ENCODE assay signal across 12 mouse cellular contexts in the genomic region with DNA sequence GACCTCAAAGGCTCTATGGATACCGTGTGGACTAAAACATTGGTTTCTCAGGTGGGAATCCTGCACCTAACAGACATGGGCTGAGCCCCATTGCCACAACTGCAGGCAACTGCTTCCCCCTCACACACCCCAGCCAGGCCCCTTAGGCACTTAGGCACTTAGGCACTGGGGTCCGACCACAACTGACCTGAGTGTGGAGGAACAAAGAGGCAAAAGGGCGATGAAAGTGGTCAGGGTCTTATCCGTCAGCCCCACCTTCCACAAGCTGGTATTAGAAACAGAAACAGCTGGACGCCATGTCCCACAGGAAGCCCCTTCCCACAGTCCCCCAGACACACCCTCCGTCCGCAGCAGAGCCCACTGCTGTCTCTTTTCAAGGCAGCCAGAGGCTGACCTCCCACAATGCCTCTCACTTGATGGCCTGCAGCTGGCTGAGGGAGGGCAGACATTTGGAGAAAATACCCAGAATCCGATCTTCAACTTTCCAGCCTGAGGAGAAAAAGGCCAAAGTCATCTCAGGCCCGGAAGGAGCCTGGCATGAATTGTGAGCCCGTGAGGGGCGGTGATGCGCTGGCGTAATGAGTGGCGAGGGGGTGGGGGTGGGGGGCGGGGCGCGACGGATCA. TPM values are rescaled to one million over a fixed set of nuclear protein-coding genes. Genes with fewer than 3 reads are reported as not detected.
A peak's percentile ranks its signal among the peaks of the same experiment; 100 is the strongest.
DNase-seq lines count a peak whose midpoint lies in the region; ATAC-seq and TF ChIP-seq lines count a peak whose summit lies in the region.
"Had no signal": no experiment of that assay in that cellular context is flagged by ENCODE, and none has a peak within 500 bp of the region (broad histone marks: within the 10 kb centered on the region; RNA-seq: fewer than 3 reads in every experiment).

No protein-coding gene starts in this region.

- DNase-seq in heart, adult 2 months: no peak
- peak; percentile 60 for DNase-seq in embryo, embryonic 11 days
- no peak for DNase-seq in hindbrain, embryonic 11.5 days (ENCODE audit: low spot score)
- peak; percentile 36 to 72 for DNase-seq in lung, postnatal 4 days
- DNase-seq in gastrocnemius, postnatal 10 days: no peak
- DNase-seq in left cerebral cortex, adult 2 months (ENCODE audit: extremely low spot score in 1 of 2, low spot score in 2 of 2): no peak
- DNase-seq: cerebellum, postnatal 10 days; gastrocnemius, postnatal 36 days; liver, embryonic 13.5 days had no signal

- no peak for TF ChIP-seq POLR2A in heart, adult 2 months (IDR thresholded peaks at IDR 0.05; ENCODE audit: insufficient read depth, low read depth, low read length)

- no peaks in the 10 kb centered on the region for H3K79me2 ChIP-seq in heart, adult 2 months (replicated peaks; ENCODE audit: control insufficient read depth, insufficient read depth, low read length)

- peak overlapping the region; percentile 14 to 22; a peak in 2 of 4 replicates for H3K4me3 ChIP-seq in heart, embryonic 14.5 days (ENCODE audit: control insufficient read depth in 1 of 2, insufficient read depth in 1 of 2, low read depth in 1 of 2, low read length in 2 of 2)
- no peak overlapping the region for H3K4me3 ChIP-seq in heart, adult 2 months
- peak overlapping the region; percentile 17; the same call in 1 of the 2 replicates for H3K4me3 ChIP-seq in hindbrain, embryonic 11.5 days (ENCODE audit: low read depth, low read length)
- H3K4me3 ChIP-seq in left cerebral cortex, adult 2 months: no peak overlapping the region
- H3K4me3 ChIP-seq: liver, embryonic 13.5 days had no signal

- TF ChIP-seq CTCF in heart, adult 2 months (IDR thresholded peaks at IDR 0.05): no peak
- no peak for TF ChIP-seq CTCF in left cerebral cortex, adult 2 months (IDR thresholded peaks at IDR 0.05)

- no peak for TF ChIP-seq EP300 in heart, adult 2 months (IDR thresholded peaks at IDR 0.05; ENCODE audit: insufficient read depth, low read depth, low read length)

- ATAC-seq in heart, embryonic 14.5 days (ENCODE audit: insufficient number of reproducible peaks, insufficient read depth, low FRiP score, low read depth): no peak
- 0 out of 2 replicates have a peak, but pooled peaks have one; percentile 33 for ATAC-seq in hindbrain, embryonic 11.5 days (ENCODE audit: low FRiP score)
- no peak for ATAC-seq in CD4-positive, CD25-positive, alpha-beta regulatory T cell, adult 4 months

- WGBS in heart, embryonic 14.5 days: 23% methylated on average over 18 of the region's 18 CpGs
- 36% methylated on average over 18 of the region's 18 CpGs for WGBS in heart, adult 2 months
- 41% methylated on average over 18 of the region's 18 CpGs for WGBS in hindbrain, embryonic 11.5 days

- peaks cover 6% of the 10 kb centered on the region; the same call in 1 of the 2 replicates for H3K27me3 ChIP-seq in heart, embryonic 14.5 days (ENCODE audit: control insufficient read depth, insufficient read depth, low read length)
- no peaks in the 10 kb centered on the region for H3K27me3 ChIP-seq in heart, adult 2 months (ENCODE audit: control insufficient read depth, insufficient read depth, low read length)
- H3K27me3 ChIP-seq in hindbrain, embryonic 11.5 days (ENCODE audit: control insufficient read depth, insufficient read depth, low read length): no peaks in the 10 kb centered on the region
- H3K27me3 ChIP-seq: liver, embryonic 13.5 days had no signal

- H3K4me1 ChIP-seq in heart, embryonic 14.5 days (ENCODE audit: control insufficient read depth in 2 of 2, insufficient read depth in 2 of 2, low read length in 2 of 2): peaks cover 10 to 12% of the 10 kb centered on the region in 2 experiments; a peak in 3 of 4 replicates
- no peaks in the 10 kb centered on the region for H3K4me1 ChIP-seq in heart, adult 2 months (ENCODE audit: control insufficient read depth, insufficient read depth, low read length)
- H3K4me1 ChIP-seq in hindbrain, embryonic 11.5 days (replicated peaks; ENCODE audit: control insufficient read depth, insufficient read depth, low read length): no peaks in the 10 kb centered on the region
- H3K4me1 ChIP-seq: liver, embryonic 13.5 days had no signal

- no peak overlapping the region for H3K27ac ChIP-seq in heart, embryonic 14.5 days (replicated peaks in 1 of 2; ENCODE audit: control insufficient read depth in 1 of 2, insufficient read depth in 1 of 2, low read depth in 2 of 2, low read length in 2 of 2)
- H3K27ac ChIP-seq in heart, adult 2 months: no peak overlapping the region
- no peak overlapping the region for H3K27ac ChIP-seq in hindbrain, embryonic 11.5 days (ENCODE audit: low read depth, low read length)
- no peak overlapping the region for H3K27ac ChIP-seq in left cerebral cortex, adult 2 months
- H3K27ac ChIP-seq: liver, embryonic 13.5 days had no signal

- H3K4me2 ChIP-seq in heart, embryonic 14.5 days (ENCODE audit: low read length): peak overlapping the region; percentile 60
- peak overlapping the region; percentile 24 for H3K4me2 ChIP-seq in hindbrain, embryonic 11.5 days (replicated peaks; ENCODE audit: low read depth, low read length)
- H3K4me2 ChIP-seq: liver, embryonic 13.5 days had no signal

- H3K9me3 ChIP-seq in heart, embryonic 14.5 days (ENCODE audit: control insufficient read depth, low read length): no peaks in the 10 kb centered on the region
- no peaks in the 10 kb centered on the region for H3K9me3 ChIP-seq in hindbrain, embryonic 11.5 days (ENCODE audit: control insufficient read depth, low read length)
- H3K9me3 ChIP-seq: liver, embryonic 13.5 days had no signal

- H3K9ac ChIP-seq in heart, embryonic 14.5 days (ENCODE audit: low read length): peak overlapping the region; percentile 34
- no peak overlapping the region for H3K9ac ChIP-seq in heart, adult 2 months (ENCODE audit: low read depth, low read length)
- H3K9ac ChIP-seq in hindbrain, embryonic 11.5 days (ENCODE audit: low read depth, low read length): peak overlapping the region; percentile 16
- H3K9ac ChIP-seq: liver, embryonic 13.5 days had no signal

- intact Hi-C loops in heart, adult 2 months (cut with DNase I): no loop called here
- intact Hi-C loops in left cerebral cortex, adult 2 months (cut with DNase I): no loop called here

- H3K36me3 ChIP-seq in heart, embryonic 14.5 days (ENCODE audit: control insufficient read depth, insufficient read depth, low read length): peaks cover 10% of the 10 kb centered on the region; the same call in 1 of the 2 replicates
- H3K36me3 ChIP-seq in heart, adult 2 months (ENCODE audit: control insufficient read depth, insufficient read depth, low read length): no peaks in the 10 kb centered on the region
- no peaks in the 10 kb centered on the region for H3K36me3 ChIP-seq in hindbrain, embryonic 11.5 days (ENCODE audit: control insufficient read depth, insufficient read depth, low read length)
- H3K36me3 ChIP-seq: liver, embryonic 13.5 days had no signal

RNA-seq across cellular contexts. Expression of gene Lrrc71, which starts 3.3 kb away (rescaled TPM):
- 0.12 and 0.32 TPM in 2 replicates for polyA plus RNA-seq in heart, embryonic 14.5 days (2014; fragmentation: Nextera tagmentation; extraction: Ambion mirVana)
- under 1 TPM; 0.36 to 0.47 TPM for total RNA-seq in heart, adult 2 months (2021)
- 0.26 and 1.1 TPM in 2 replicates for polyA plus RNA-seq in heart, adult 2 months (2012; rRNA removed)
- 0.40 and 0.83 TPM in 2 replicates for polyA plus RNA-seq in hindbrain, embryonic 11.5 days (2014; fragmentation: Nextera tagmentation; extraction: Ambion mirVana)
- under 1 TPM in 1 of 2 experiments, not detected in 1; 0.11 TPM for total RNA-seq in gastrocnemius, postnatal 10 days (2021)
- under 1 TPM; 0.16 to 0.54 TPM for total RNA-seq in left cerebral cortex, adult 2 months (2021)
- 1 to 10 TPM; 1.3 to 1.8 TPM for polyA plus RNA-seq in CD4-positive, CD25-positive, alpha-beta regulatory T cell, adult 4 months (2017; shearing (Covaris generic))

RNA-seq across cellular contexts. Expression of gene Ntrk1, which starts 49.8 kb away (rescaled TPM):
- polyA plus RNA-seq in heart, embryonic 14.5 days (2014; fragmentation: Nextera tagmentation; extraction: Ambion mirVana): 0.15 and 0.18 TPM in 2 replicates
- under 1 TPM; 0.14 to 0.16 TPM for total RNA-seq in heart, adult 2 months (2021)
- polyA plus RNA-seq in heart, adult 2 months (2012; rRNA removed): 0.38 and 0.57 TPM in 2 replicates
- polyA plus RNA-seq in hindbrain, embryonic 11.5 days (2014; fragmentation: Nextera tagmentation; extraction: Ambion mirVana): 6.7 and 8.5 TPM in 2 replicates
- under 1 TPM; 0.09 TPM for total RNA-seq in gastrocnemius, postnatal 10 days (2021)
- under 1 TPM; 0.14 to 0.47 TPM for total RNA-seq in left cerebral cortex, adult 2 months (2021)
- polyA plus RNA-seq in CD4-positive, CD25-positive, alpha-beta regulatory T cell, adult 4 months (2017; shearing (Covaris generic)): not detected
- total RNA-seq: gastrocnemius, postnatal 36 days had no signal
- polyA plus RNA-seq: C2C12 had no signal

RNA-seq across cellular contexts. Expression of gene Insrr, which starts 51.6 kb away (rescaled TPM):
- polyA plus RNA-seq in heart, embryonic 14.5 days (2014; fragmentation: Nextera tagmentation; extraction: Ambion mirVana): 0.08 TPM in 1 of 2 replicates, not detected in the other
- under 1 TPM in 1 of 2 experiments, not detected in 1; 0.05 TPM for total RNA-seq in heart, adult 2 months (2021)
- polyA plus RNA-seq in heart, adult 2 months (2012; rRNA removed): 0.04 TPM in 1 of 2 replicates, not detected in the other
- polyA plus RNA-seq in hindbrain, embryonic 11.5 days (2014; fragmentation: Nextera tagmentation; extraction: Ambion mirVana): 0.36 and 0.83 TPM in 2 replicates
- total RNA-seq in gastrocnemius, postnatal 10 days (2021): under 1 TPM; 0.19 to 0.56 TPM
- total RNA-seq in left cerebral cortex, adult 2 months (2021): under 1 TPM; 0.54 to 0.72 TPM
- 1 to 10 TPM in 1 of 2 experiments, under 1 TPM in 1; 0.17 to 1.6 TPM for polyA plus RNA-seq in CD4-positive, CD25-positive, alpha-beta regulatory T cell, adult 4 months (2017; shearing (Covaris generic))
- total RNA-seq: gastrocnemius, postnatal 36 days had no signal
- polyA plus RNA-seq: C2C12 had no signal

Comparison
In these comparisons a context has a peak if more than half of its experiments do, and no peak if none do; other contexts are left out.
1. H3K4me3 ChIP-seq: peak in heart, embryonic 14.5 days (2 of 2) and hindbrain, embryonic 11.5 days (single experiment); none in heart, adult 2 months (single experiment) and left cerebral cortex, adult 2 months (single experiment).
2. DNase-seq: peak in embryo, embryonic 11 days (single experiment) and lung, postnatal 4 days (2 of 2); none in heart, adult 2 months (0 of 2), hindbrain, embryonic 11.5 days (single experiment), gastrocnemius, postnatal 10 days (single experiment) and left cerebral cortex, adult 2 months (0 of 2).